Mouse (Mus musculus): ENCODE results near the gene Yjefn3.

DNA sequence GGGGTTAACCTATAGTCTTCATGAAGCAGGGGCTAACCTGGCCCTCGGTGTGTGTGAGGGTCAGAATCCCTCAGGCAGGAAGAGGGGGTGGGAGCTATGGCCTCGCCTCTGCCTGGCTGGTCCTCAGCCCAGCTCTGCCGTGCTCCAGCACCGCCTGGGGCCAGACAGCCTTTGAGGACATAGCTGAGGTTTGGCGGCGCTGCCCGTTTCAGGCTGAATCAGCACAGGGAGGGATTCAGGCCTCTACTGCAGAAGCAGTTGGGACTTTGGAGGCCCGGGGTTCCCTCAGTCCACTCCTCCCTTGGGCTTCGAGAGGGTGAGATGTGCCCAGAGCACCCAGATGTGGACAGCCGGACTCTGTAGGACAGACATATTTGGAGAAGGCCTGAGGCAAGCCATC lies 26.4 kb downstream of the Yjefn3 start:
- TF ChIP-seq CTCF (IDR thresholded peaks at IDR 0.05; ENCODE audit: extremely low read depth, insufficient read depth, insufficient read length, insufficient replicate concordance) (no peak), POLR2A (IDR thresholded peaks at IDR 0.05; ENCODE audit: low read depth, low read length) (no peak)

All from spleen, adult 2 months (tissue).